ENCODE assay signal across 34 mouse cellular contexts in genomic region chr1:159655241-159655640, GRCm38 (mm10).
"Had no signal": no experiment of that assay in that cellular context is flagged by ENCODE, and none has a peak within 500 bp of the region (broad histone marks: within the 10 kb centered on the region; RNA-seq: fewer than 3 reads in every experiment).

No protein-coding gene starts in this region.

- ATAC-seq: hindbrain, embryonic 16.5 days; hindbrain, postnatal 0 days; inflammation-experienced regulatory T-cells, adult 6 months; intestine, embryonic 15.5 days; intestine, embryonic 16.5 days; intestine, postnatal 0 days had no signal

- H3K27me3 ChIP-seq: heart, embryonic 12.5 days; heart, embryonic 13.5 days; heart, embryonic 15.5 days; hindbrain, embryonic 12.5 days; hindbrain, embryonic 13.5 days; hindbrain, embryonic 15.5 days; intestine, embryonic 15.5 days; kidney, embryonic 15.5 days had no signal

- H3K27ac ChIP-seq: heart, embryonic 13.5 days; heart, embryonic 15.5 days; hindbrain, embryonic 10.5 days; hindbrain, embryonic 12.5 days; hindbrain, embryonic 13.5 days; hindbrain, embryonic 14.5 days; hindbrain, embryonic 15.5 days; hindbrain, postnatal 0 days; intestine, embryonic 15.5 days; kidney, embryonic 15.5 days; kidney, postnatal 0 days; layer of hippocampus, adult 2 months; left cerebral cortex, adult 2 months had no signal

- DNase-seq: heart, postnatal 10 days; heart, postnatal 14 days; heart, postnatal 36 days; heart, postnatal 4 days; kidney, adult 11 months; kidney, adult 18-20 months; kidney, adult 2 months; kidney, adult 8-10 months; kidney, adult 9 months; kidney, postnatal 10 days; kidney, postnatal 14 days; kidney, postnatal 25 days; kidney, postnatal 36 days; kidney, postnatal 4 days; layer of hippocampus, adult 9-11 months; layer of hippocampus, postnatal 36 days had no signal

- H3K4me1 ChIP-seq: heart, embryonic 15.5 days; intestine, embryonic 15.5 days had no signal

- H3K9me3 ChIP-seq: heart, embryonic 12.5 days; heart, embryonic 13.5 days; heart, embryonic 15.5 days; hindbrain, embryonic 10.5 days; hindbrain, embryonic 12.5 days; hindbrain, embryonic 13.5 days; hindbrain, embryonic 15.5 days; intestine, embryonic 15.5 days; kidney, embryonic 15.5 days had no signal

- H3K36me3 ChIP-seq: heart, embryonic 12.5 days; heart, embryonic 13.5 days; heart, embryonic 15.5 days; hindbrain, embryonic 10.5 days; hindbrain, embryonic 12.5 days; hindbrain, embryonic 13.5 days; hindbrain, embryonic 15.5 days; intestine, embryonic 15.5 days; kidney, embryonic 15.5 days had no signal

- H3K4me3 ChIP-seq: heart, embryonic 12.5 days; heart, embryonic 13.5 days; heart, embryonic 15.5 days; hindbrain, embryonic 10.5 days; hindbrain, embryonic 12.5 days; hindbrain, embryonic 13.5 days; hindbrain, embryonic 15.5 days; intestine, embryonic 15.5 days; kidney, embryonic 15.5 days; layer of hippocampus, adult 2 months; left cerebral cortex, adult 2 months had no signal
